Mouse (Mus musculus): ENCODE data around the gene Mtmr12.
"Not testable (repeated sequence)": the region's sequence is repeated elsewhere in the genome, so short reads cannot be mapped to it uniquely, and the experiment has no call there.

Mtmr12 gene

GRCm38 (mm10) chr15:12204319-12205159, at the start of gene Mtmr12:
Gene Mtmr12 (plus strand): TSS chr15:12205028.
- peak; percentile 97 for DNase-seq (ENCODE audit: low read depth)

- DNase-seq (ENCODE audit: low read depth) = no peak
Measured at GRCm38 (mm10) chr15:12178126-12178525, 26.7 kb upstream of the Mtmr12 start.

- DNase-seq (ENCODE audit: low read depth) = not testable (repeated sequence)
Measured at GRCm38 (mm10) chr15:12181181-12181805, 23.5 kb upstream of the Mtmr12 start.

- peak; percentile 60 for DNase-seq (ENCODE audit: low read depth)
Measured at GRCm38 (mm10) chr15:12193880-12194816, 10.7 kb upstream of the Mtmr12 start.

- DNase-seq (ENCODE audit: low read depth) = no peak
Measured at GRCm38 (mm10) chr15:12194817-12195735, 9.8 kb upstream of the Mtmr12 start.

- no peak for DNase-seq (ENCODE audit: low read depth)
Measured at GRCm38 (mm10) chr15:12195966-12196365, 8.9 kb upstream of the Mtmr12 start.

GRCm38 (mm10) chr15:12196410-12197191, 8.2 kb upstream of the Mtmr12 start:
- no peak for DNase-seq (ENCODE audit: low read depth)

GRCm38 (mm10) chr15:12197361-12197760, 7.5 kb upstream of the Mtmr12 start:
- no peak for DNase-seq (ENCODE audit: low read depth)

GRCm38 (mm10) chr15:12200021-12200420, 4.8 kb upstream of the Mtmr12 start:
- no peak for DNase-seq (ENCODE audit: low read depth)

- DNase-seq (ENCODE audit: low read depth) = no peak
Measured at GRCm38 (mm10) chr15:12201856-12202255, 3.0 kb upstream of the Mtmr12 start.

GRCm38 (mm10) chr15:12202456-12202855, 2.4 kb upstream of the Mtmr12 start:
- no peak for DNase-seq (ENCODE audit: low read depth)

GRCm38 (mm10) chr15:12203008-12203407, 1.8 kb upstream of the Mtmr12 start:
- DNase-seq (ENCODE audit: low read depth) = not testable (repeated sequence)

- no peak for DNase-seq (ENCODE audit: low read depth)
Measured at GRCm38 (mm10) chr15:12203512-12204318, 1.1 kb upstream of the Mtmr12 start.

- DNase-seq (ENCODE audit: low read depth) = no peak
Measured at GRCm38 (mm10) chr15:12205160-12205901, 503 bp downstream of the Mtmr12 start.

GRCm38 (mm10) chr15:12205902-12206645, 1.2 kb downstream of the Mtmr12 start:
- no peak for DNase-seq (ENCODE audit: low read depth)

GRCm38 (mm10) chr15:12206646-12207222, 1.9 kb downstream of the Mtmr12 start:
- no peak for DNase-seq (ENCODE audit: low read depth)

GRCm38 (mm10) chr15:12207556-12208090, 2.8 kb downstream of the Mtmr12 start:
- no peak for DNase-seq (ENCODE audit: low read depth)
